Mouse (Mus musculus): ENCODE data around the gene Asb2.

- TF ChIP-seq CTCF (IDR thresholded peaks at IDR 0.05; ENCODE audit: borderline replicate concordance, extremely low read depth, insufficient read depth, insufficient read length) (no peak), POLR2A (IDR thresholded peaks at IDR 0.05; ENCODE audit: borderline replicate concordance, extremely low read depth, insufficient read depth, insufficient read length, poor library complexity, severe bottlenecking) (no peak)
Observed at GRCm38 (mm10) chr12:103346945-103347344, 8.9 kb downstream of the Asb2 start.
